Mouse (Mus musculus): ENCODE data around the gene Popdc3.
"Not testable (repeated sequence)": the region's sequence is repeated elsewhere in the genome, so short reads cannot be mapped to it uniquely, and the experiment has no call there.

Popdc3 gene

GRCm38 (mm10) chr10:45314865-45315264 lies 137.0 kb downstream of the Popdc3 start:
- DNase-seq (ENCODE audit: low spot score) = no peak

- DNase-seq (ENCODE audit: low spot score) = no peak
These were observed 141.0 kb downstream of the Popdc3 start for GRCm38 (mm10) chr10:45318922-45319321.

DNA sequence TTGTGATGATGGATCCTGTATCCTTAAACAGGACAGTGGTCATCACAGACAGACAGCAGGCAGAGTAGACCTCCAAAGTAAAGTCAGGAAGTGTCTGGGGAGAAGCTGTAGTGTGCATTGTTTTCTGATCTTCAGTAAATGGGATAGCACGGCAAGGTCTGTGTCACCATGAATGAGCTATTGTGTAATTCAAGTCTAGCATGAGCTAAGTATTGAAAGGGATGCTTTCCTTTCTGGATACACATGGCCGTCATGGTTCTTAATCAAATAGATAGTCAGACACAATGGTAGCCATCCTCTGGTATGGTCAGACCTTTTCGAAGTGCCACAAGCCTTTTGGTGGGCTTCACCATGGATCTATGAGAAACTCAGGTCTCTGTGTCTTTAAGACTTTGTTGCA lies 142.4 kb downstream of the Popdc3 start:
- DNase-seq (ENCODE audit: low spot score) = no peak

DNA sequence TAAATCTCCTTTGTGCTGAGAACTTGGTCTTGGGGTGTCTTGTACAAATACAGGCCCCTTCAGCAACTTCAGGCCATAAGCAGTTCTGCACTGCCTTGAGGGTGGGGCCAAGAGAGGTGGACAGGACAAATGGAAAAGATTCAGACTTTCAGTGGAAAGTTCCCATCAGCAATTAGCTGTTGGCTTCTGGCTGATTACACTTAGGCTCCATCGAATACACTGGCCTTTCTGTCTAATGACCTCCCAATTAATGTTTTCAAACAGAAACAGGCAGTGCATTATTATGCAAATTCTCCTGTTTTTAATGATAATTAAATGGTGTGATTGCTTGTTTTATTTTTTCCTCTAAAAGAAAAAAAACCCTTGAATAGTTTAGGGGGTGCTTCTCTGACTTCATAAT lies 146.3 kb downstream of the Popdc3 start:
- DNase-seq (ENCODE audit: low spot score) = no peak

- no peak for DNase-seq (ENCODE audit: low spot score)
These were observed 150.5 kb downstream of the Popdc3 start for GRCm38 (mm10) chr10:45328196-45329000.

DNA sequence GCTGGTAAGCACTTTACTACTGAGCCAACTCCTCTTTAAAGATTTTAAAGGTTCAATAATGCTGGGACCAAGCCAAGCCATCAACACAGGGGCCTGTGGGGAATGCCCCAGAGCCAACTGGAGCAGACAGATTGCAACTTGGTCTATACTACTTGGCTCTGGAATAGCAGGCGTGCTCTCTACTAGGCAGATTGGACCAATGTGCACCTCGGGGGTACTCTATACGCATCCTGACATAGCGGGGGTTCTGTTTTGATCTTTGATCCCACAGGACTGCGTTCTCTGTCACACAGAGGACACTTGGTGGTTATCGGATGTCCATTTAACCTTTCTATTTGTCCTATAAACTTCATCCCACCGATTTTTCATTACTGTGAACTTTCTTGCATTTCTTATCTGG lies 157.0 kb downstream of the Popdc3 start:
- no peak for DNase-seq (ENCODE audit: low spot score)

- peak; percentile 58 for DNase-seq (ENCODE audit: low spot score)
These were observed 157.8 kb downstream of the Popdc3 start, which contains the start of gene Bves for GRCm38 (mm10) chr10:45335434-45336422. TSS of gene Bves (plus strand) at chr10:45335772.

DNA sequence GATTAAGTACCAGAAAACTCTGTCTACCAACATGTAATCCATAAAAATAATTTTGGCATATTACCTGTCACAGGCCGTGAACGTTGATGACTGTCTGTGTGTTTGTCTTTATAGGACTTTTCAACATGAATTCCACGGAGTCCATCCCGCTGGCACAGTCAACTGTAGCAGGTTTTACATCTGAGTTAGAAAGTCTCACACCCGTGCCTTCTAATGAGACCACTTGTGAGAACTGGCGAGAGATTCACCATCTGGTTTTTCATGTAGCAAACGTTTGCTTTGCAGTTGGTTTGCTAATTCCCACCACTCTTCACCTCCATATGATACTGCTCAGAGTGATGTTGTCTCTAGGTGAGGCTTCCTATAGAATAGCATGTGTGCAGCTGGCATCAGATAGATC lies 161.2 kb downstream of the Popdc3 start:
- DNase-seq (ENCODE audit: low spot score) = no peak

DNA sequence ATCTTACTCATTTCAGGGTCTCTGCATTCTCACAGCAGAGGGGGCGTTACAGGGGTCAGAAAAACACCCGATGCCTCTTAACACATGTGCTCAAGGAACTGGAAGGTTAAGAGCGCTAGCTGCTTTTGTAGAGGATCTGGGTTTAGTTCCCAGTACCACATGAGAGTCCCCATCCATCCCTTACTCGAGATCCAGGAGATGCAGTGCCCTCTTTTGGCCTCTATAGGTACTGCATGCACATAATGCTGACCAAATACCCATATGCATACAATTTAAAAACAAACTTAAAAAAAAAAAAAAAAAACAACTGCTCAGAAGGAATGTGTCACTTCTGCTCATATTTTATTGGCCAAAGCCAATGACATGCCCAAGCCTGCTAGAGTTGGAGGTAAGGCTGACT lies 166.5 kb downstream of the Popdc3 start:
- no peak for DNase-seq (ENCODE audit: low spot score)

GRCm38 (mm10) chr10:45345217-45345616 lies 167.3 kb downstream of the Popdc3 start:
- DNase-seq (ENCODE audit: low spot score) = no peak

GRCm38 (mm10) chr10:45348143-45348542 lies 170.2 kb downstream of the Popdc3 start:
- DNase-seq (ENCODE audit: low spot score) = not testable (repeated sequence)

- DNase-seq (ENCODE audit: low spot score) = no peak
These were observed 178.2 kb downstream of the Popdc3 start for GRCm38 (mm10) chr10:45356091-45356490.

DNA sequence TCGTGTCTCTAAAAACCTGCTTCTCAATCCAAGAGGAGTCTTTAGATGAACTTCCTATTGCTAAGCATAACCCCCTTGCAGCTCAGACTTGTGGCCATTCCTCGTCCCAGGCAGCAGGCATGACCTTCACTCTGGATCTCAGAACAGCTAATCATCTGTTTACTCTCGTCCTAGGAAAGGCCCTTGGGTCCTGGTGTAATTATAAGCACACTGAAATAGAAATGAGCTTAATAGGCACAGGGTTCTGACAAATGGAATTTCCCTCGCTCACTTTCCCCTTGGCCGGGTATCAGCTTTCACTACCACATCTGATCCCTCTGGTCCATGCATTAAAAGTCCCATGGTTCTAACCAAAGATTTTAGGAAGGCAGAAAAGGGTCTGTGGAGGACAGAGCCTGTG lies 185.5 kb downstream of the Popdc3 start:
- DNase-seq (ENCODE audit: low spot score) = peak; percentile 9

GRCm38 (mm10) chr10:45366987-45367705 lies 189.2 kb downstream of the Popdc3 start:
- DNase-seq (ENCODE audit: low spot score) = no peak

All from ovary, postnatal 36 days (tissue).